Mouse (Mus musculus) spleen, embryonic (tissue): ENCODE measurements at regions not wholly inside any gene's neighbourhood (a gene's known extent, or its start where the extent isn't known, plus 50 kb on each side); places are given as distances from the start of the nearest gene placed in this dataset.
"Not testable (repeated sequence)": the region's sequence is repeated elsewhere in the genome, so short reads cannot be mapped to it uniquely, and the experiment has no call there.

ENCODE experiments used
- CTCF ChIA-PET: fragments of 350-600 bp; sonication (Branson Sonifier 250); formaldehyde crosslinking; loops from one replicate; lab custom pipeline; 2022; lab: Charles Lee

- CTCF ChIA-PET: no interaction called here
These were observed 96.6 kb downstream of the H2al2a start for GRCm38 (mm10) chr2:17900202-17900601.

- CTCF ChIA-PET: no interaction called here
These were observed 98.0 kb downstream of the H2al2a start for GRCm38 (mm10) chr2:17898780-17899179.

- CTCF ChIA-PET: no interaction called here
These were observed 100.7 kb downstream of the H2al2a start for GRCm38 (mm10) chr2:17896036-17896435.

GRCm38 (mm10) chr2:17892661-17893060 is 104.1 kb downstream of the H2al2a start:
- CTCF ChIA-PET: not testable (repeated sequence)

GRCm38 (mm10) chr2:17887699-17888098 is 109.1 kb downstream of the H2al2a start:
- CTCF ChIA-PET: no interaction called here

- CTCF ChIA-PET: no interaction called here
These were observed 114.4 kb downstream of the H2al2a start for GRCm38 (mm10) chr2:17882389-17882788.

- CTCF ChIA-PET: no interaction called here
These were observed 115.7 kb downstream of the H2al2a start for GRCm38 (mm10) chr2:17880800-17881717.

- CTCF ChIA-PET: no interaction called here
These were observed 118.9 kb downstream of the H2al2a start for GRCm38 (mm10) chr2:17877901-17878300.

- CTCF ChIA-PET: no interaction called here
These were observed 119.8 kb downstream of the H2al2a start for GRCm38 (mm10) chr2:17876942-17877341.

GRCm38 (mm10) chr2:17876155-17876554 is 120.6 kb downstream of the H2al2a start:
- CTCF ChIA-PET: interaction anchor here (0.6 kb wide), 1 partner anchor 351 kb away, joined by 9 read pairs; no protein-coding TSS in a partner anchor

- CTCF ChIA-PET: no interaction called here
These were observed 126.2 kb downstream of the H2al2a start for GRCm38 (mm10) chr2:17870562-17870961.

- CTCF ChIA-PET: interaction anchor here (0.5 kb wide), 1 partner anchor 26 kb away, joined by 3 read pairs; no protein-coding TSS in a partner anchor
These were observed 128.6 kb downstream of the H2al2a start for GRCm38 (mm10) chr2:17868145-17868544.

GRCm38 (mm10) chr2:17867341-17867740 is 129.4 kb downstream of the H2al2a start:
- CTCF ChIA-PET: no interaction called here

- CTCF ChIA-PET: interaction anchor here (0.6 kb wide), 1 partner anchor 10 kb away, joined by 3 read pairs; no protein-coding TSS in a partner anchor
These were observed 130.7 kb upstream of the Nebl start for GRCm38 (mm10) chr2:17861765-17862495.

- CTCF ChIA-PET: no interaction called here
These were observed 129.8 kb upstream of the Nebl start for GRCm38 (mm10) chr2:17860922-17861559.

GRCm38 (mm10) chr2:17859234-17859633 is 128.0 kb upstream of the Nebl start:
- CTCF ChIA-PET: no interaction called here

GRCm38 (mm10) chr2:17858326-17858725 is 127.1 kb upstream of the Nebl start:
- CTCF ChIA-PET: no interaction called here

GRCm38 (mm10) chr2:17855566-17856264 is 124.5 kb upstream of the Nebl start:
- CTCF ChIA-PET: interaction anchor here (0.6 kb wide), 1 partner anchor 961 kb away, joined by 3 read pairs; no protein-coding TSS in a partner anchor

- CTCF ChIA-PET: no interaction called here
These were observed 122.8 kb upstream of the Nebl start for GRCm38 (mm10) chr2:17854088-17854487.

- CTCF ChIA-PET: no interaction called here
These were observed 122.3 kb upstream of the Nebl start for GRCm38 (mm10) chr2:17853500-17854011.
